Mouse (Mus musculus) embryonic facial prominence, embryonic 15.5 days (tissue): Measurements from ENCODE around the gene Gstt4. TPM values are rescaled to one million over a fixed set of nuclear protein-coding genes. Genes with fewer than 3 reads are reported as not detected.

Source experiments
- ATAC-seq: fragments of 200-750 bp; cut with Nextera tagmentation; 2 replicates; pipeline ENCODE4 v1.8.0; 2017; ENCODE audit warnings: low read depth, moderate TSS enrichment; ENCODE audit not compliant: insufficient number of reproducible peaks, low FRiP score, low TSS enrichment
- H3K27ac ChIP-seq: fragments of 300-500 bp; sonication (generic); replicated peaks from 2 replicates; pipeline ENCODE4 v1.5.1; 2015; ENCODE audit warnings: mild to moderate bottlenecking, inconsistent platforms
- H3K27me3 ChIP-seq: fragments of 300-500 bp; sonication (generic); 2 replicates; pipeline ENCODE4 v1.6.1; 2015; ENCODE audit warnings: inconsistent platforms
- H3K36me3 ChIP-seq: fragments of 300-500 bp; sonication (generic); 2 replicates; pipeline ENCODE4 v1.6.1; 2015; ENCODE audit warnings: mild to moderate bottlenecking, inconsistent platforms
- H3K4me1 ChIP-seq: fragments of 300-500 bp; sonication (generic); 2 replicates; pipeline ENCODE4 v1.6.1; 2015; ENCODE audit warnings: inconsistent platforms
- H3K4me2 ChIP-seq: fragments of 300-500 bp; sonication (generic); replicated peaks from 2 replicates; pipeline ENCODE4 v1.6.1; 2015; ENCODE audit warnings: mild to moderate bottlenecking, inconsistent platforms
- H3K4me3 ChIP-seq: fragments of 300-500 bp; sonication (generic); replicated peaks from 2 replicates; pipeline ENCODE4 v1.5.1; 2015; ENCODE audit warnings: mild to moderate bottlenecking, inconsistent platforms
- H3K9ac ChIP-seq: fragments of 300-500 bp; sonication (generic); 2 replicates; pipeline ENCODE4 v1.6.1; 2015; ENCODE audit warnings: inconsistent platforms
- H3K9me3 ChIP-seq: fragments of 300-500 bp; sonication (generic); replicated peaks from 2 replicates; pipeline ENCODE4 v1.6.1; 2016; ENCODE audit warnings: inconsistent platforms
- WGBS: fragments of 180-500 bp; shearing (Covaris S2); methylation state at CpG from one replicate; pipeline ENCODE4 v1.1.7; 2015; 5-methylcytosine and 5-hydroxymethylcytosine counted together
- polyA plus RNA-seq: library from polyadenylated mRNA; unstranded; fragments of >200 nt; fragmentation: Nextera tagmentation; extraction: Ambion mirVana; gene quantifications from 2 replicates; pipeline ENCODE4 v1.2.1, GENCODE M21; 2015

Gene Gstt4
- polyA plus RNA-seq, 1 experiment from 2014 or later = not detected

DNA sequence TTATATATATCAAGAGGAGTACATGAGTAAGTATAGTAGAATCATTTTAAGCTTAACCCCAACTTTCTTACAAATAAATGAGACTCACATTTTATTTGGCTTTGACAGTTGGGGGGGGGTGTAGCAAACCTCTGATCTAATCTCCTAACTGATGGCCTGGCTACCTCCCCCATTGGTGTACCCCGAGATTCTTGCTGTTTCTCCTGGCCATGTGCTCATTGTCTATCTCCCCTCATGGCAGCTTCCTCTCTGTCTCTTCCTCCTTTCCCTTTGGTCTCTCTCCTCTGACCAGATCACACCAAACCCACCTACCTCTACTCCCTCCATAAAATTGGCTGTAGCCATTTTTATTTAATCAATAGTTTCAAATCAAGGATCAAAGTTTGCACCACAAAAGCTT lies 1.4 kb upstream of the Gstt4 start:
- no peaks in the 10 kb centered on the region for H3K36me3 ChIP-seq
- no peak for ATAC-seq
- 88% methylated on average over 1 of the region's 1 CpGs for WGBS

DNA sequence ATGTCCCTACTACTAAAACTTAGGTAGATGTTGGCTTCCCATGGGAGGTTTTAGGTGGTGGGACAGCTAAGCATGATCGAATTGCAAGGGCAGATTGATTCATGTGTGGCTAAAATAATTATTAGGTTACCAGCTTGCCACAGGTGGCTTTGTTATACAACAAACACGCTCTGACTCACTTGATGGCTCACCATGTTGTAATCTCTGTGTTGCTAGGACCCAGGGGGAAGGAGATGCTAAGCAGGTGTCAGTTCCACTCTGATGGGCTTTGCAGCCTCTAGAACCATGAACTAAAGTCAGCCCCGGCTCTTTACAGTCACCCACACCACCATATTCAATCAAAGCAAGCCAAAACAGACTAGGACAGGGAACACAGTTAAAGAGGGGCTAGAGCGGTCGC lies 2.5 kb downstream of the Gstt4 start:
- H3K27me3 ChIP-seq = no peaks in the 10 kb centered on the region
- H3K4me2 ChIP-seq = no peak overlapping the region
- H3K4me1 ChIP-seq = no peaks in the 10 kb centered on the region
- no peaks in the 10 kb centered on the region for H3K36me3 ChIP-seq
- H3K9me3 ChIP-seq = no peaks in the 10 kb centered on the region
- WGBS = 84% methylated on average over 5 of the region's 5 CpGs
- H3K27ac ChIP-seq = no peak overlapping the region
- ATAC-seq = no peak
- no peak overlapping the region for H3K9ac ChIP-seq
- H3K4me3 ChIP-seq = no peak overlapping the region

More for the DNA sequence above, 1.4 kb upstream of the Gstt4 start:
- Histone ChIP-seq H3K4me2 (no peak overlapping the region), H3K9ac (no peak overlapping the region), H3K4me1 (peaks cover 7% of the 10 kb centered on the region; the same call in 1 of the 2 replicates), H3K27me3 (no peaks in the 10 kb centered on the region), H3K4me3 (no peak overlapping the region), H3K9me3 (no peaks in the 10 kb centered on the region), H3K27ac (no peak overlapping the region)

DNA sequence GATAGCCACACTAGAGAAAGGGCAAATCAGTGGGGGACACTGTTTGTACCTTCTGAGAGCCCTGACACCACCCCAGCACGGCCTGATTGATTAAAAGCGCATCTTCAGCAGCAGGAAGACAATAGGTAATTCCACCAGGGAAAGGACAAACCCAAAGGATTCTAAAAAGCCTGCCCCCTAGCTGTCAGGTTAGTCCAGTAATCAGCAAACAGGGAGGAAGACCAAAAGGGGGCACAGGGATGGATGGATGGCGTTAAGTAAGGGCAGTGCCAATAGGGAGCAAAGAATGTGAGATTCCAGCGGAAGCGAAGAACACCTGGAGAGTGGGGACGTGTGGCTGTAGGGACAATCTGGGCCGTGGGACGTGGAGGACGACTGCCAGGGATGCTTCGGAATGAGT lies 3.7 kb downstream of the Gstt4 start:
- ATAC-seq = no peak
- H3K27ac ChIP-seq = no peak overlapping the region
- no peak overlapping the region for H3K4me2 ChIP-seq
- H3K36me3 ChIP-seq = no peaks in the 10 kb centered on the region
- H3K9me3 ChIP-seq = no peaks in the 10 kb centered on the region
- no peak overlapping the region for H3K4me3 ChIP-seq
- no peak overlapping the region for H3K9ac ChIP-seq
- H3K27me3 ChIP-seq = no peaks in the 10 kb centered on the region
- 59% methylated on average over 10 of the region's 10 CpGs for WGBS
- H3K4me1 ChIP-seq = no peaks in the 10 kb centered on the region

DNA sequence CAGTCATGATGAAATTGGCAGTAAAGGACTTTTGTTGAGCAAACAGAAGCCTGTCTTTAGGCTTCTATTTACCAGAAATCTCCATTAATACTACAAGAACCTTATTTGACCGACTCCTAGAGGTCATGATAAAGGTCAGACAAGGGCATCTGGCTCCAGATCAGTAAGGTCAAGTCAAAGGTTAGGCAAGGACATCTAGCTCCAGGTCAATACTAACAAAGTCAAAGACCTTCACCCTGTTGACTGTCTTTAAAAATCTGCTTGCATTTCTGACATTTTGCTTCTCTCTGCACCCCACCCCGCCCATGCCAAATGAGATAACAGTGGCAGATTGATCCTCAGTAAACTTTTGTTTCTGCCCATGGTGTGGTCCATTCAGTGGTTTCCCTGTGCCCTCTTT lies 18.1 kb downstream of the Gstt4 start:
- Histone ChIP-seq H3K9me3 (no peaks in the 10 kb centered on the region), H3K4me1 (no peaks in the 10 kb centered on the region), H3K36me3 (no peaks in the 10 kb centered on the region), H3K9ac (no peak overlapping the region), H3K27me3 (no peaks in the 10 kb centered on the region), H3K4me2 (no peak overlapping the region), H3K4me3 (no peak overlapping the region), H3K27ac (no peak overlapping the region)
- WGBS = 52% methylated on average over 2 of the region's 2 CpGs
- no peak for ATAC-seq

DNA sequence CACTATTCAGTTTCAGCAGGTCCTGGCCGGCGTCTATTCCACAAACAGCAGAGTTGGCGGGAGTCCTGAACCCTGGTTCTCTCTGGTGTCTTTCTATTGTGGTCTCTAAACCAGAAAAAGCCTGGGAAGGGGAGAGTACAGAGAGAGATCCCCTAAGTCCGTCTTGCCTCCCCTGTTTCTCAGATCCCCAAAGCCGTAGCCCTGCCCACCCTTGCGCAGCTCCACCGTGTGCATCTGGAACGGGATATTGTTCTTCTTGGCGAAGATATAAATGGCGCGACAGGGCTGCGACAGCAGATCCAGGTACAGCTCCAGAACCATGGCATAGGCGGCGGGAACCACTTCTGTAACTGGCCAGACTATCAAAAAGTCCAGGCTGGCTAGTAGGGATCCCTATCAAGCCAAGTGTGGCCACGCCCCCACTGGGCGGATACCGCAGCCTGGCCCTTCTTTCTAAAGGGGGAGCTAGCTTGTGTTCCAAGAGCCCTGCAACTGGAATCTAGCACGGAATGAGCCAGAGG lies 24.1 kb downstream of the Gstt4 start, which contains the start of gene Gstt1:
Gene Gstt1 (minus strand): TSS at position 409 of the 521 bp plus-strand sequence.
- Histone ChIP-seq H3K27ac (peak within 1 kb of the TSS; percentile 34; the same call in 1 of the 2 replicates), H3K36me3 (no peaks in the 10 kb centered on the region), H3K9me3 (no peaks in the 10 kb centered on the region), H3K4me1 (peaks cover 26% of the 10 kb centered on the region), H3K27me3 (no peaks in the 10 kb centered on the region), H3K4me3 (peak within 1 kb of the TSS; percentile 48), H3K4me2 (peak within 1 kb of the TSS; percentile 80), H3K9ac (peak within 1 kb of the TSS; percentile 39)
- under 1% methylated on average over 18 of the region's 18 CpGs for WGBS
- no peak for ATAC-seq

DNA sequence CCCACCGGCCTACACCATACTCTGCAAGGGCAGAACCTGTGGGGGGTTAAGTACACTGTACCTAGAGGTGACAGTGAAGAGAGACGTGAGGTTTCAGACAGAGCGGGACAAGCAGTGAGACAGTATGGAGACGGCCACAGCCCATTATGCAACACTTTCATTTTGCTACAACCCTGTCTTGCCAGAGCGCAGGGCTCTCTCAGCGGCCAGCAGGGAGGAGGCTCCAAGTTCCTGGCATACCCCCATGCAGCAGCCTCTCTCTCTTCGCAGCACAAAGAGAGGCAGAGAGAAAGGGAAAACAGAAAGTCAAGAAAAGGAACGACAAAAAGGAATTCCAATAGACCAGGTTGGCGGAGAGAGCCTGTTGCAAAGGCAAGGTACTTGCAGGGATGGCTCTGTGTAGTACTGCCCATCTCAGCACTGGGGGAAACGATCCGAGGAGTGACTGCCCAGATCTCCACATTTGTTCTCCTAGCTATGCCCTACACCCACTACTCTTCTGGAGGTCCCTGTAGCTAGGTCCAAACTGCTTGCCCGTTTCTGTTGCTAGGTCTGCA lies 24.6 kb downstream of the Gstt4 start:
- H3K4me2 ChIP-seq = peak overlapping the region; percentile 80
- no peaks in the 10 kb centered on the region for H3K36me3 ChIP-seq
- ATAC-seq = peak; percentile 60; the same call in 1 of the 2 replicates
- H3K4me3 ChIP-seq = peak overlapping the region; percentile 48
- peak overlapping the region; percentile 34; the same call in 1 of the 2 replicates for H3K27ac ChIP-seq
- H3K4me1 ChIP-seq = peaks cover 26% of the 10 kb centered on the region
- H3K9ac ChIP-seq = peak overlapping the region; percentile 39
- H3K9me3 ChIP-seq = no peaks in the 10 kb centered on the region
- H3K27me3 ChIP-seq = no peaks in the 10 kb centered on the region
- WGBS = 4% methylated on average over 12 of the region's 12 CpGs

DNA sequence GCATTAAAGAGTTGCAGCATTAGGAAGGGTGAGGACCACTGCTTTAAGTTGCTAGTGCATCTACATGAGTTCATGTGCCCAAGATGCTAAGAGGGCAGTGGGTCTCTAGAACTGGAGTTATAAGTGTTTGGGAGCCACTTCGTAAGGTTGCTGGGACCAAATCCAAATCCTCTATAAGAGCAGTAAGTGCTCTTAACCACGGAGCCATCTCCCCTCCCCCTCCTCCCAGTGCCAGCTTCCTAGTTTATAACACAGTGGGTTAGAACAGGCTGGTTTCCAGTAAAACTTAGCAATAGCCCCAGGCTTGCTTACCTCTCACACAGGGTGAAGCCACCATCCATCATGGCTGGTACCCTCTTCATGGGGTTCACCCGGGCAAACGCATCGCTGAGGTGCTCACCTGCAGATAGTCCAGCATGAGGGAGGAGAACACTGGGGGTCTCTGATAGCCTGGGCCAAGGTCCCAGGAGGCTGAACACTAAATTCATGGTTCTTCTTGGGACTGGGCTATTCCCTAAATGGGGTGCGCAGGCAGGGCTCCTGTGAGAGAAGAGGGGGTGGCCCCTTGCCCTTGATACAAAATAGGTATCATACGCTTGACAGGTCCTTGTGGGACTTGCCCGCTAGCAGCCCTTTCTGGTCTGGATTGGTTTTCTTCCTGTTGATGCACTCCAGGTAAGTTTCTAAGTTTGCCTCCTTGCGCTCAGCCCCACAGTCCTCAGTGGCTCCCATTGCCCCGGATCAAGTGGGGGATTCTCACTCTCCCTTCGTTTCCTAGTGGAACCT lies 25.4 kb downstream of the Gstt4 start:
- 43% methylated on average over 11 of the region's 11 CpGs for WGBS
- H3K9ac ChIP-seq = no peak overlapping the region
- no peak overlapping the region for H3K27ac ChIP-seq
- H3K36me3 ChIP-seq = no peaks in the 10 kb centered on the region
- no peak for ATAC-seq
- H3K4me1 ChIP-seq = peaks cover 26% of the 10 kb centered on the region
- H3K27me3 ChIP-seq = no peaks in the 10 kb centered on the region
- peak overlapping the region; percentile 80 for H3K4me2 ChIP-seq
- H3K4me3 ChIP-seq = peak overlapping the region; percentile 48
- no peaks in the 10 kb centered on the region for H3K9me3 ChIP-seq

DNA sequence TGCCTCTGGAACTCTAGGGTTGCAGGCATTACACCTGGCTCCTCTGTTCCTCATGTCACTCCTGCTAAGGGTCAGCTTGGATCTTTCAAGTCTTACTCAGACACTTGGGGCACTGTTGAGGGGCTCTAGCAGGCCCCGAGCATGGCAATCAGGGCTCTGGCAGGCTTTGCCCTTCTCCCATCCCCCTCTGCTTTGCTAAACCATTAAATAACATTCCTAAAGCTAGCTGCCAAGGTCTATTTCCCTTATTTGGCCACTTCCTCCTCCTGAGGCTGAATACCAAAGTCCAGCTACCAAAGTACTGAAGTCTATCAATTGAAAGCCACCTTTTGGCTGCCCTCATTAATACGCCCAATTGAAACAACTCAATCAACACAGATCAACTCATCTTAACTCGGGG lies 27.5 kb downstream of the Gstt4 start:
- H3K9me3 ChIP-seq = no peaks in the 10 kb centered on the region
- no peak overlapping the region for H3K27ac ChIP-seq
- WGBS = 25% methylated on average over 3 of the region's 3 CpGs
- no peak overlapping the region for H3K9ac ChIP-seq
- no peak overlapping the region for H3K4me2 ChIP-seq
- H3K4me1 ChIP-seq = peaks cover 26% of the 10 kb centered on the region
- no peak for ATAC-seq
- H3K36me3 ChIP-seq = no peaks in the 10 kb centered on the region
- H3K27me3 ChIP-seq = no peaks in the 10 kb centered on the region
- H3K4me3 ChIP-seq = no peak overlapping the region

DNA sequence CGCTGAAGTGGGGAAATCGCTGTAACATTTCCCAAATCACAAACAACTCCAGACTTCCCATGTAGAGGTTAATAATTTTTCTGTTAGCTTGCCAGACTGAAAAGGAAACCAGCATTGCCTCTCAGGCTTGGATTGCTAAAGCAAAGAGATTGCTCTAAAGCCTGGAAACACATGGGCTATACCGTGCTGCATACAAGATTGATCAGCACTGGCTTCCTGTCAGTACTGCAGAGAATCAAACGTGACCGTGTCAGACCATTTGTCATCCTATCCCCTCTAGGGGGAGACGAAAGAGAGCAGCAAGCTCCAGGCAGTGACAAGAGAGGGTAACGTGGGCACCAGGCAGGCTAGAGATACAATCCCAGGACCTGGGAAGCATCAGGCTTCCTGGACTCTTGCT lies 31.6 kb downstream of the Gstt4 start:
- Histone ChIP-seq H3K9me3 (no peaks in the 10 kb centered on the region), H3K4me1 (peaks cover 9% of the 10 kb centered on the region; the same call in 1 of the 2 replicates), H3K4me2 (no peak overlapping the region), H3K27me3 (no peaks in the 10 kb centered on the region), H3K9ac (no peak overlapping the region), H3K4me3 (no peak overlapping the region), H3K27ac (no peak overlapping the region), H3K36me3 (no peaks in the 10 kb centered on the region)
- 14% methylated on average over 7 of the region's 7 CpGs for WGBS
- no peak for ATAC-seq

DNA sequence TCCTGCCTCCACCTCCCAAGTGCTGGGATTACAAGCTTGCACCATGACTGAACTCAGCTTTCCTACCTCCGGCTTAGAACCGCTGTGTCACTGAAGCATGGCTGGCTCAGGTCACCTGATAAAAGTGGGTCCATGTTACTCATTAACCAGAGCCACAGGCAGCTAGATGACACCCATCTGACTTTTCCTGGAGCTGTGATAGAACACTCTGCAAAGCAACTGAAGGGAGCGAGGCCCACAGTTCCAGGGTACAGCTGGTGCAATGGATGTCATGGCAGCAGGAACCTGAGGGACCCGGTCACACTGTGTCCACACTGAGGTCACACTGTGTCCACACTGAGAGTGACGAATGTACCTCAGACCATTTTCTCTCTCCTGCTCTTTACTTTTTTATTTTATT lies 32.5 kb downstream of the Gstt4 start:
- 88% methylated on average over 5 of the region's 5 CpGs for WGBS
- ATAC-seq = no peak

DNA sequence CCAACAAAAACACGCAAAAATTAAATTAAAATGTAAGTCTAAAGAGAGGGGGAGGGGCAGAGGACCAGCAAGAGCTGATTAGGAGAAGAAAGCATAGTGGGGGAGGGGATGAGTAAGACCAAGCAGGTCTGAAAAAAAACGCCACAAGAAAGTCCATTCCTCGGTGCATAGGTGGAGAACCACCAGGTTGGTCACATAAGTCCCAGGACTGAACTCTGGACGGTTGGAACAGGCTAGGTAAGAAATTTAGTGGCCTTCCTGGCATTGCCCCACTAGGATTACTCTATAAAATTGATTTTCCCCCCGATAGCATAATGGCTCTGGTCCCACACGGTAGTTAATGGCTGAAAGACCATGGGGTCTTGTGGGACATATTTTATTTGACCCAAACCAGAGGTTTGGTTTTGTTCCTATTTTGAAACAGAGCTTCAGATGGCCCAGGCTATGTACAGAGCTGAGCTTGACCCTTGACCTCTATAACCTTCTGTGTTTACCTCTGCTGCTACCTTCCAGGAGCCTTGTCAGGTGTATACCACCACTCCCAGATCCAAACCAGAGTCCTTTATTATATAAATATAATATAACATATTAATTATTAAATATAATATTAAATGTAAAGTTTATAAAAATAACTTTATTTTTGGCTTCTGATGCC lies 33.1 kb downstream of the Gstt4 start:
- Histone ChIP-seq H3K36me3 (no peaks in the 10 kb centered on the region), H3K4me1 (no peaks in the 10 kb centered on the region), H3K9ac (no peak overlapping the region), H3K27me3 (no peaks in the 10 kb centered on the region), H3K9me3 (no peaks in the 10 kb centered on the region), H3K4me2 (no peak overlapping the region), H3K27ac (no peak overlapping the region), H3K4me3 (no peak overlapping the region)
- ATAC-seq = no peak
- WGBS = 70% methylated on average over 6 of the region's 6 CpGs

More for the DNA sequence above, 32.5 kb downstream of the Gstt4 start:
- H3K9ac ChIP-seq = no peak overlapping the region
- no peak overlapping the region for H3K4me2 ChIP-seq
- H3K9me3 ChIP-seq = no peaks in the 10 kb centered on the region
- H3K27me3 ChIP-seq = no peaks in the 10 kb centered on the region
- peaks cover 6% of the 10 kb centered on the region; the same call in 1 of the 2 replicates for H3K4me1 ChIP-seq
- H3K36me3 ChIP-seq = no peaks in the 10 kb centered on the region
- H3K4me3 ChIP-seq = no peak overlapping the region
- no peak overlapping the region for H3K27ac ChIP-seq
